Mouse (Mus musculus): ENCODE results near the gene Auh.

The Auh gene

GRCm38 (mm10) chr13:52921966-52922365 is 7.5 kb downstream of the Auh start:
- DNase-seq (ENCODE audit: low spot score): no peak

- DNase-seq (ENCODE audit: low spot score): no peak
Observed at GRCm38 (mm10) chr13:52921065-52921825, 8.2 kb downstream of the Auh start.

GRCm38 (mm10) chr13:52919790-52920352 is 9.6 kb downstream of the Auh start:
- no peak for DNase-seq (ENCODE audit: low spot score)

- no peak for DNase-seq (ENCODE audit: low spot score)
Observed at GRCm38 (mm10) chr13:52918333-52918732, 11.1 kb downstream of the Auh start.

GRCm38 (mm10) chr13:52914591-52915110 is 14.8 kb downstream of the Auh start:
- DNase-seq (ENCODE audit: low spot score): no peak

- no peak for DNase-seq (ENCODE audit: low spot score)
Observed at GRCm38 (mm10) chr13:52913926-52914325, 15.6 kb downstream of the Auh start.

GRCm38 (mm10) chr13:52912495-52912894 is 17.0 kb downstream of the Auh start:
- DNase-seq (ENCODE audit: low spot score): no peak

GRCm38 (mm10) chr13:52911259-52911658 is 18.2 kb downstream of the Auh start:
- DNase-seq (ENCODE audit: low spot score): no peak

- DNase-seq (ENCODE audit: low spot score): no peak
Observed at GRCm38 (mm10) chr13:52906296-52906695, 23.2 kb downstream of the Auh start.

GRCm38 (mm10) chr13:52904175-52904574 is 25.3 kb downstream of the Auh start:
- no peak for DNase-seq (ENCODE audit: low spot score)

GRCm38 (mm10) chr13:52903767-52904166 is 25.7 kb downstream of the Auh start:
- no peak for DNase-seq (ENCODE audit: low spot score)

- no peak for DNase-seq (ENCODE audit: low spot score)
Observed at GRCm38 (mm10) chr13:52902517-52902916, 27.0 kb downstream of the Auh start.

- no peak for DNase-seq (ENCODE audit: low spot score)
Observed at GRCm38 (mm10) chr13:52899664-52900063, 29.8 kb downstream of the Auh start.

GRCm38 (mm10) chr13:52897806-52898205 is 31.7 kb downstream of the Auh start:
- DNase-seq (ENCODE audit: low spot score): no peak

- DNase-seq (ENCODE audit: low spot score): peak; percentile 13
Observed at GRCm38 (mm10) chr13:52892791-52893190, 36.7 kb downstream of the Auh start.

GRCm38 (mm10) chr13:52892065-52892503 is 37.4 kb downstream of the Auh start:
- DNase-seq (ENCODE audit: low spot score): peak; percentile 16

GRCm38 (mm10) chr13:52890313-52890712 is 39.2 kb downstream of the Auh start:
- no peak for DNase-seq (ENCODE audit: low spot score)

GRCm38 (mm10) chr13:52886779-52887178 is 42.7 kb downstream of the Auh start:
- no peak for DNase-seq (ENCODE audit: low spot score)

GRCm38 (mm10) chr13:52883960-52884326 is 45.5 kb downstream of the Auh start:
- DNase-seq (ENCODE audit: low spot score): no peak

GRCm38 (mm10) chr13:52883084-52883959 is 46.2 kb downstream of the Auh start:
- DNase-seq (ENCODE audit: low spot score): no peak

GRCm38 (mm10) chr13:52880386-52880785 is 49.1 kb downstream of the Auh start:
- no peak for DNase-seq (ENCODE audit: low spot score)

- DNase-seq (ENCODE audit: low spot score): no peak
Observed at GRCm38 (mm10) chr13:52879918-52880317, 49.6 kb downstream of the Auh start.

- no peak for DNase-seq (ENCODE audit: low spot score)
Observed at GRCm38 (mm10) chr13:52879291-52879690, 50.2 kb downstream of the Auh start.
